Mouse (Mus musculus): ENCODE measurements at regions not wholly inside any gene's neighbourhood (a gene's known extent, or its start where the extent isn't known, plus 50 kb on each side); places are given as distances from the start of the nearest gene placed in this dataset.

DNA sequence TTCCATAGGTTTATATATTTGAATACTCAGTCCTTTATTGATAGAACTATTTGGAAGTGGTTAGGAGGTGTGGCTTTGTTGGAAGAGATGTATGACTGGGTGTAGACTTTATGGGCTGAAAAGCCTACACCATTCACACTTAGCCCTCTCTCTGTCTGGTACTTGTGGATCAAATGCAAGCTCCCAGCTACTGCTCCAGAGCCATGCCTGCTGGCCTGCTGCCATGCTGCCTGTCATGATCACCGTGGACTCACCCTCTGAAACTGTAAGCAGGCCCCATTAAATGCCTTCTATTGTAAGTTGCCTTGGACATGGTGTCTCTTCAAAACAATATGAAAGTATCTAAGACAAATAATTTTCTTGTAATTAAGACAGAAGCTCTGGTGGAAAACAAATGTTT lies 446.4 kb downstream of the Wdr20rt start:
- TF ChIP-seq POLR2A (IDR thresholded peaks at IDR 0.05; ENCODE audit: insufficient read depth, low read depth, low read length) (no peak), CTCF (IDR thresholded peaks at IDR 0.05; ENCODE audit: insufficient read depth, low read depth, low read length) (no peak)

Measured in olfactory bulb, adult 2 months (tissue).